Mouse (Mus musculus) inflammation-experienced regulatory T-cells, adult 6 months (primary cell): Measurements from ENCODE around the gene Dcun1d2. TPM values are rescaled to one million over a fixed set of nuclear protein-coding genes. Genes with fewer than 3 reads are reported as not detected.

Experiments used
- ATAC-seq: one replicate; pipeline ENCODE4 v1.8.0; 2017
- polyA plus RNA-seq, 3 experiments: library from polyadenylated mRNA; unstranded; fragments of 100-300 nt; shearing (Covaris generic); gene quantifications; one replicate each; pipeline ENCODE4 v1.2.1; 2017

Dcun1d2 gene
- polyA plus RNA-seq, 3 experiments from 2014 or later, result 16.0 to 25.2 (median 22.4) TPM

DNA sequence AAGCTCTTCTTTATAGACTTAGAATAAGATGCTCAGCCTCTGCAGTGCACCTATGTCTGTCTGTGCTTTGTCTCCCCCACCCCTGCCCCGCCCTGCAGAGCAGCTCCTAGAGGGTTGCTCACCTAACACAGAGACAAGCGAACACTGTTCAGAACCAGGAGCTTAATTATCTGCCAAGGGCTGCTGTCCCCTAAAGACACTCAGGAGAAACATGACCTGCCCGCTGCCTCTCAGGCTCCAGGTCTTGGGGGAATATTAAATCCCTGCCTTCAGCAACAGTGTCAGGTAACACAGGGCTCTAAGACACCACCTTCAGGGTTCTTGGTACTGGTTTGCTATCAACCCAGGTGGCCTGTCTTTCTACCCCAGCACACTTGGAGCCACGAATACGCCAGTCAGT lies 34.5 kb downstream of the Dcun1d2 start:
- no peak for ATAC-seq

DNA sequence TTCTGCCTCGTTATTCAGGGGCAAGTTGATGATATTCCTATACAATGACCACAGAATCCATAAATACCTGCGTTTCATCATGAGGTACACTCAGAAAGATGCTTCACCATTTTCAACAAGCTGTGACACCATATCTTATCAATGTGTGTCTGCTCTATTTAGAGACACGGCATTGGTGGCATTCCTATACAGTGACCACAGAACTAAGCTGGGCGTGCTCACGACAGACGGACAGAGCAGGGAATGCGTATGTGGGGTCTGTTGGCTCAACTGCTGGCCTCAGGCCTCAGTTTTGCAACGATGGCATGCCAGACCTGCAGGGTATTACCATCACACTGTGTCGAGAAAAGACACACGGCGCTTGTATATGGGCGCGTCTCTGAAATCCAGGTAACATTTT lies 35.1 kb downstream of the Dcun1d2 start:
- no peak for ATAC-seq

DNA sequence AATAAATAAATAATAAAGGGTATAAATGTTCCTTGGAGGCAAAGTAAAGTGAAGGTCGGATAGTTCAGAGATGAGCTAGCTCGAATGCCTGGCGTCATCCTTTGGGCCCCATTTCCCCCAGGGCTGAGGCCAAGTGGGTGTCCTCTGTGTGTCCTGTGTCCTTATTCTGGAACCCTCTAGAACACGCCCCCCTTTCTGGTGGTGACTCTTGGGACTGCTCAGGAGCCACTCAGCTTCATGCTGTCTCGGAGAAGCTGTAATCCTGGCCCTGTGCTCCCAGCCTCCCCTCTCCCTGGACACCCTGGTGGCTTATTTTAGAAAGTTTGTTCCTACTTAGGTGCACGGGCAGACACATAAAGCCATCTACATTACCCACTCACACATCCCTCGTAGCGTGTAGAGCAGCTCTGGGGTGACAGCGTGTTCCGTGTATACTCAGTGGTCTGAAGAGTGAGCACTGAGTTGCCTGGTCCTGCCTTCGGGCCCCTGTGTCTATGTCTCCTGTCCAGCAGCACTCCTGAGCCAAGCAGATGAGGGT lies 43.5 kb downstream of the Dcun1d2 start:
- ATAC-seq, result no peak

DNA sequence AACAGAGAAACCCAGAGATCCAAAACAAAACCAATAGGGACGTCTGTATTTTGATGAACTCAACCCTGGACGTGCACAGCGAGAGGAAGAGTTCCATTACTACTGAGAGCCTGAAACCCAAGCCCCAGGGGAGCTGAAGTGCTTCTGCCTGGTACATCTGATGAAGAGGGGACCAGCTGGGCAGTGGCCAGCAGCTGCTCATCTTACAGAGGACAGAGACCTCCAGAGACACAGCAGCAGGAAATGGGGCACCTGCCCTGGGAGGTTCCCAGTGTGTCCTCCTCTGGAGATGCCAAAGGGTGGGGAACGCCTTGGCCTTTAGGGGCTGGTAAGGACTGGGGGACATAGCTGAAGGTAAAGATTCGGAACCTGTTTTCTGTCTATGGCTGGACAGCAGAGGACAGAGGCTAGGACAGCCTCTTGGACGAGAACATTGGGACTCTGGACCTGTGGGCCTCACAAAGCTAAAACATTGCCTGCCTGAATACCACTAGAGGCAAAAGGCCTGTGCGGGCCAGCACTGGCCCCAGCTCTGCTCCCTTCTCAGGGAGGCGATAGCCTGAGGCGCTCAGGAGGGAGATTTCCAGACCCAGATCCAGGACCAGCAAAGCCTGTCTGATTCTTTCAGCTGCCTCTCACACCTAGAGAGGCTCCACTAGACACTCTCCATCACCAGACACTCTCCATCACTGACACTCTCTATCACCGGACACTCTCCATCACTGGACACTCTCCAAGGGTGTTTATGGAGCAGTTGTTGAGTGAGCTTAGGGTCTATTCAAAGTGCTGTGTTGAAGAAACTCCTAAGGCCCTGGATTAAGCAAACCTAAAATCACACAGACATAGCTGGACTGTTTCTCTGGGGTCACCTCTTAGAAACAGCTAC lies 44.7 kb downstream of the Dcun1d2 start:
- ATAC-seq, result no peak

DNA sequence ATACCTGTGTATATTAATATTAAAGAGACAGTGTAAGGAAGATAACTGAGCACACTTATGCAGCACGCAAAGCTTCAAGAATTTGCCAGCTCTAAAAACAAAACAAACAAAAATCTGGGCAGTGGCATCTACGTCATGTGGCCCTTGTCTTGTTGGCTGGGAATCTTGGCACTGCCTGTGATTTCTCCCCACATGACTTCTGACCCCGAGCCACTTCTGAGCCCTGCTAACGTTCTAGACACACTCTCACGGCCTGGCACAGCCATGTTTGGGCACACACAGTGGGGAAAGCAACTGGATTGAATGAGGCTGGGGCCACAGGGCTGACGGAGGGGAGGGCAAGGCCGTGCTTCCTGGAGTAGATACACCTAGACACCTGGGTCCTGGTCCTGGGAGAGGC lies 47.2 kb downstream of the Dcun1d2 start:
- no peak for ATAC-seq

DNA sequence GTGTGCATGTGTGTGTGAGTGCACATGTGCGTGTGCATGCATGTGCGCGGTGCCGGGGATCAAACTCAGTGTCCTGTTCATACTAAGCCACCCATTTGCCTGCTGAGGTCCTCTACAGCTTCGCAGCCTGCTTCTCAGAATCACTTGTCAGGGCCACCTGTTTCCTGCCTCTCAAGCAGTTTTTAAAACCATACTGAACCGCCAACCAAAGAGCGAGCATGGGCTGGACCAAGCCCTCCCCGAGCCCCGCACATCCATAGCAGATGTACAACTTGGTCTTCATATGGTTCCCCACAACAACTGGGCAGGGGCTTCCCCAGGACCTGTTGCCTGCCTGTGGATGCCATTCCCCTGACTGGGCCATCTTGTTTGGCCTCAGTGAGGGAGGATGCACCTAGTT lies 47.9 kb downstream of the Dcun1d2 start:
- ATAC-seq, result no peak

DNA sequence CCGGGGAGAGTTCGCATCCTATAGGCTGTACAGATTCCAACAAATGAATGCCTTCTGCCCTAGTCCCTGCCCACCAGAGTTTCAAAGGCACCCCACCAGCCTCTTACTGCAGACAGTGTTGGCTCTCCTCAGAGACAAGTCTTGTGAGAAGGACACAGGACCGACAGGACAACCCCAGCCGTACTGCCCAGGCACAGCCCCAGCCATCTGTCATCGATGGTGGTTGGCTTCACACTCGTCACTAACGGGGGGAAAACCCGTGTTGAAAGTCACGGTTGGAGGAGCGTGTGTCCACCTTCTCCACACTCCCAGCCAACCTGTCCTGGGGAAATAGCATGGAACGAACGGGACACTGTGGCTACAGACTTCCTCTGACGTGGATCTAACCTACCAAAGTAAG lies 53.1 kb downstream of the Dcun1d2 start:
- ATAC-seq, result no peak

DNA sequence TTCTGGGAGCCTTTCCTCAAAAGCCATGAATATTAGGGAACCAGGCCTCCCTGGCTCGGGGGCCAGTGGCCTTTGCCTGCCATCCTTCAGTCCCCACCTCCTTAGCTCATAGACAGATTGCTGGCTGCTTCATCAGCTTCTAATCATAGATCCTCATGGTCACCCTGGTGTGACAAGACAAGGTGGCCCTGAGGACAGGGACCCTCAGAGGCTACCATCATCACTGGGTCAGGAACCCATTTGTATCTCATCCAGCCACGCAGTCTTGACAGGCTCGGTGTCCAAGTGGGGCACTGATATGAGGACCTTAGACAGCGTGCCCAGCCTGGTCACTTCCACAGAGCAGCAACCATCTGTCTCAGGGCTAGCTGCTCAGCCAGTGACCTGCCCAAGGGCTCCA lies 57.5 kb downstream of the Dcun1d2 start:
- no peak for ATAC-seq

DNA sequence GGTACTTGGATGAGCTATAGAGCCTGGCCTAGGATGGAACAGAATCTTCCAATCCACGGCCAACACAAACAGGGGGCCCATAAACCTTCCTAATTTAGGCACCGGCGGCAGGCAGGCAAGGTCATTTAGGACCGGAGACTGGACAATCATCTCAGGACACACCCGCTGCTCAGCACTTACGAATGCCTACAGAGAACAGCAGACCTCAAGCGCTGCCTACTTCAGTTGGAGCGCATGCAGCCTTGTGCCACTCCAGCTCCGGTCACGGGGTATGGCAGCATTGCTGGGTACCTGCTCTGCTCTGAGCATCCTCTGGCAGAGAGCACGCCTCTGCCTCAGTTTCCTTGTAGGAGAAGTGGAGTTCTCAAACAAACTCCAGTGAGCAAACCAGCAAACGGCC lies 58.1 kb downstream of the Dcun1d2 start:
- no peak for ATAC-seq

DNA sequence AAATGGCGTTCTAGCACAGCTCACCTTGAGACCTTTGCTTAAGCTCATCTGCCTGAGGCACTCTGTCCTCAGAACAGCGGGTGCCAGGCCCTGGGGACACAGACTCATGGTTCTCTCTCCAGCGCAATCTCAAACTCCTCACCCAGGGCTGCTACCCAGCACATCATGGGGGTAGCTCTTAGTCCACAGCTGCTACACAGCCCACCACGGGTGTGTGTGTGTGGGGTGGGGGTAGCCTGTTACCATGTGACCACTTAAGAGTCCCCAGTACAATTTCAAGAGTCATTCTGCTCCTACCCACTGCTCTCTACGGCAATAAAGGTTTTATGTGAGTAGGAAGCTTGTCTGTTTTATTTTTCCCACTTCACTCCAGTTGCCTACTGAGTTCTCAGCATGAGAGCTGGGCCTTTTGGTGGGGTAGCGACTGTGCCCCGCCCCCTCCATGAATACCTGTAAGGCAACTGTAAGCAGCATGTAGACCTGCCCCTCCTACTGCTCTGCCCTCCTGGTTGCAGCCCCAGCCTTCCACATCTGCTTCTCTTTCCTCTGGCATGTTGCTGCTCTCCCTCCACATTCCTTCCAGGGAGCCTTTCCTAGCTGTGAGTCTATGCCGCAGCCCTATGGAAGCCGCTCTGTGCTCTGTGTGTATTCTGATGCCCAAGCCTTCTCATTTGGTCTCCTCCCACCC lies 58.9 kb downstream of the Dcun1d2 start:
- ATAC-seq, result no peak

DNA sequence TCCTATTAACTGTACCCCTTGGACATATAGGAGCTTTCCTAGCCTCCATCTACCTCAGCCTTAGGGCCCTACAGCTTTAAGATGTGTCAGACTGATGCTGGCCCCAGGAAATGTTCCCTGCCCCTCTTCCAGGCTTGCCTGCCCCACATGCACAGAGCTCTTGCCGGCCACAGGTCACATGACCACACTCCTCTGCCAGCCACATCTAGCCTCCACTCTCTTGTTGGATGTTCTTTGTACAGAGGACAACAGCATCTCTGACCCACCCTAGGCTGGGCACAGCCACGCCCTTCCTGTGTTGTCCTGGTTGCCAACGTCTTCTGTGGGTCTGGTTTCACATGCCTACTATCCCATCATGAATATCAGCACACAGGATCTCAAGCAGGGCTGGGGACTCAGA lies 60.7 kb downstream of the Dcun1d2 start:
- no peak for ATAC-seq

DNA sequence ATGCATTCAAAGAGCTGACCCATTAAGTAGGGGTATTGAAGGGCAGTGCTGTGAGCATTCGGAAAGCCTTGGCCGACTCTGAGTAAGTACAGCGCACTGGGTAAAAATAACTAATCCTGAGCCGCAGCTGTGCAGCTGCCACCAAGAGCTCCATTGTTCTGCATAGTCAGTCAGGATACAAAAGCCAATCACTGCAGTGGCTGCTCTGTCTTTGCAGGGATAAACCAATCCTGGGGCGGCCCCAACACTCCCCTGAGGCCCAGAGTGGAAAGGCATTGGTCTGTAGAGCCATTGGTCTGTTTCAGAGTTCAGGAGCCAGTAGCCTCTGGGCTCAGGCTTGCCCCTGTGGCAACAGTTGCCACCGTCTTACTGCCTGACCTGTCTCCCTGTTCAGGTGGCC lies 61.6 kb downstream of the Dcun1d2 start:
- ATAC-seq, result no peak

DNA sequence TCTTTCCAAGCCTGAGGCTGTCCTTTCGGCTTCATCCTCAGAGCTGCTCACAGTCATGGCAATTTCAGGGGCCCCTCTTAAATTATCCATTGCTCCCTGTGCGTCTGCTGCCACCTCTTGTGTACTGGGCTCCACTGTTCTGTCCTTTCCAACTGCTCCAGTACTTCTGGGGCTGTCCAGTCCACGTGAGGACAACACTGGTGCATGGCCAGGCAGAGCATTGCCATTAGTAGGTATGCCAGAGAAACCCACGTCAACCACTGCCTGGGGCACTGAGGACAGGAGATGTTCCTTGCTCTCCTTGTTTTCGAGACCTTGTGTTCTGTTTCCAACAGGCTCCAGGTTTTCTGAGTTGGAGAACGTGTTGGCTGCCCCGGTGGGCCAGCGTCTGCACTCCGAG lies 63.5 kb downstream of the Dcun1d2 start:
- ATAC-seq, result no peak

DNA sequence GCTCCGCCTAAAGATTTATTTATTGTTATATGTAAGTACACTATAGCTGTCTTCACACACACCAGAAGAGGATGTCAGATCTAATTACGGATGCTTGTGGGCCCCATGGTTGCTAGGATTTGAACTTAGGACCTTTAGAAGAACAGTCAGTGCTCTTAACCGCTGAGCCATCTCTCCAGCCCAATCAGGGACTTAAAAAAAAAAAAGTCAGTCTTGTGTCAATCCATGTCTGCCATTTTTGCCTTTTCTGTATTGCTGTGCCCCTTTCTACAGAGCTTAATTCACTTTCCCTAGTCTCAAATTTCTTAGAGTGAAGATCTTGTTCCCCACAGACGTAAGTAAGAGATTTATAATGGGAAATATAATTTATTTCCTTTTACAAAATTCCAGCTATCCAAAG lies 69.5 kb downstream of the Dcun1d2 start:
- no peak for ATAC-seq

DNA sequence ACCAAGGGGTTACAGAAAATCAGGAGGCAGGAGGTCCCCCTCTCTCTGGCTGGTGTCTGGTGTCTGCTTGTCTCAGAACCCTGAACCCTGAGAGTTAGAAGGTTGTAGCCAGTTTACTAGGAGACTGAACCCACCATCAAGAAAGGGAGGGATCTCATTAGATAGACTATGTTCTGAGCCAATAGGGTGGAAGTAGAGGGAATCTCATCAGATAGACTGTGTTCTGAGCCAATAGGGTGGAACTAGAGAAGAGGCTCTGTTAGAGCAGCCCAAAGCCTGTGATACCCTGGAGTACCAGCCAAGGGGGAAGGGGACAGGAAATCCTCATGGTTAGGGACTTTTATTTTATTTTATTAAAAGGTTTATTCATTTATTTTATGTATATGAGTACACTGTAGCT lies 69.9 kb downstream of the Dcun1d2 start:
- ATAC-seq, result no peak

DNA sequence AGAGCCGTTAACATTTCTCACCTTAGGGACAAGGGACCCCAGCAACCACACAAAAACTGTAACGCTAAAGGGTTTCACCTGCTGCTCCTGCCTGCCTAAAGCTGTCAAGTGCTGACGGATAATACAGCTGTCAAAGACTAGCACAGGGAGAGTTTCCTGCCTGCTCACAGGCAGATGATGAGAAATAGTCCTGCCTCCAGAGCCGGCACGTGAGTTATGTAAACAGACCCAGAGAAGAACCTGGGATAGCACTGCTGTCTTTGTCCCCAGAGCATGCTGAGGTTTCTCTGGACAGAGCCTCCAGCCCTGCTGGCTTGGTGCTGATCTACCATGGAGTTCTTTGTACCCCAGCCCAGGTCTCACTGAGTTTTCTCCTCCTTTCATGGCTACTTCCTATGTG lies 70.8 kb downstream of the Dcun1d2 start:
- ATAC-seq, result no peak

DNA sequence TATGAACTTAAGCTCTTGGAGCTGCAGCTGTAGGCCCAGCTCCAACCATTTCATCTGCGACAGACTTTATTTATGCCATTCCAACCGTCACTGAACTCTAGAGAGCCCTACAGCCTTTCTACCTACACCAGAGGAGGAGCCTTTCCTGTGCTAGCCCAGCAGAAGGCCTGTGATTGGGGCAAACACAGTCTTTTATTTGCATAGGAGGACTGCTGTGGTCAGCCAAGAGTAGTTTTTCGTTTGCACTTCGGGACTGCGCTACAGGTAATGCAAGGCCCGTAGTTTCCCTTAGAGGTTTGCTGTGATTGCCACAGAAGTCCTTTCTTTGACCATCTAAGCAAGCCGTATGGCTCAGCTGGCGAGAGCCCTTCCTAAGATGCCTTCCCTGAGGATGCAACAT lies 71.5 kb downstream of the Dcun1d2 start:
- no peak for ATAC-seq

DNA sequence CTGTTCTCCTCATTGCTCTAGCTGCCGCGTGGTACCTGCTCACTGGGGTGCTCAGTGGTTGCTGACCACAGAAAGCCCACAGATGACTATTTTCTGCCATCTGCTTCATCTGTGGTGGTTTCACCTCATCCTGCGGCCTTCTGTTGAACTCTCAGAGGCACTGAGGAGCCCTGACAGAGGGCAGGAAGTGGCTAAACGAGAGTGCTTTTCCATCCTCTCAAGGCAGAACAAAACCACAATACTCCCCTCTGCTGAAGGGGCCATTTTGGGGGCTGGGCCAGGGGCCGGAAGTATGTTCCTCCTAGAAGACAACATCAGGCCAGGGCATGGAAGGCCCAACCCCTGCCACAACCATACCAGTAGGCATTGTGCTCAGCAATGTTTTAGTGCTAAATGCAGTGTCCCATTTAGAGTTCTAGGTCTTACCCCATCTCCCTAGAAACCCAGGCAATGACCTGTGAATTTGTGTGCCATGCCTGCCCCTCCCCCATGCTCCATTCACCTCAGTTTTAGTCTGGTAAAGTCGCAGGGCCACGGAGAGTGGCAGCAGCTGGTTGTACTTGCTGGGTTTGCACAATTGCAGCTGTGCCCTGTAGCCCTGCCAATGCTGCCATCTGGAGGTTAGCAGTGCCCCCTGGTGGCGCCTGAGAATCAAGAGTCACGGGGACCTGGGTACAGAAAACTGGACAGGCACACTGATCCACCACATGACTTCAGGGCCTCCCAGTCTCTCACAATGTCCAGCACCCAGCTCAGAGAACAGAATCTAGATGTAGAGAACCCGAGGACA lies 74.3 kb downstream of the Dcun1d2 start:
- peak; percentile 96 for ATAC-seq

DNA sequence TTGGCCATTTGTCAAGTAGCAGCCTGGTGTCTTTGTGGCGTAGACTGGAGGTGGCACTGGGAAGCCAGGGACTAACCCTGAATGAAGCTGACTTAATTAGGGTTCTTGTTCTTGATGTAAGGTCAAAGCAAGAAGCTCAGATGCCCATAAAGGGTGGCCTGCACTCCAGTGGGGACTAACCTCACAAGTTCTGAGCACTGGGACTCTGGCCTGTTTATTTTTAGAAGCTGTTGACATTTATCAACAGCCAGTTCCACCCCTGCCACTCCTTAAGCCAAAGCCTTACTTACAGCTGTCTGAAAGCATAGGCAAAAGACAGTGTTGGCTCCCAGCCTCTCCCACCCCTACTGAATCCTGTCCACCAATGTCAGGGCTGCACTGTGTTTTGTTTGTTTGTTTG lies 78.2 kb downstream of the Dcun1d2 start:
- ATAC-seq, result no peak

DNA sequence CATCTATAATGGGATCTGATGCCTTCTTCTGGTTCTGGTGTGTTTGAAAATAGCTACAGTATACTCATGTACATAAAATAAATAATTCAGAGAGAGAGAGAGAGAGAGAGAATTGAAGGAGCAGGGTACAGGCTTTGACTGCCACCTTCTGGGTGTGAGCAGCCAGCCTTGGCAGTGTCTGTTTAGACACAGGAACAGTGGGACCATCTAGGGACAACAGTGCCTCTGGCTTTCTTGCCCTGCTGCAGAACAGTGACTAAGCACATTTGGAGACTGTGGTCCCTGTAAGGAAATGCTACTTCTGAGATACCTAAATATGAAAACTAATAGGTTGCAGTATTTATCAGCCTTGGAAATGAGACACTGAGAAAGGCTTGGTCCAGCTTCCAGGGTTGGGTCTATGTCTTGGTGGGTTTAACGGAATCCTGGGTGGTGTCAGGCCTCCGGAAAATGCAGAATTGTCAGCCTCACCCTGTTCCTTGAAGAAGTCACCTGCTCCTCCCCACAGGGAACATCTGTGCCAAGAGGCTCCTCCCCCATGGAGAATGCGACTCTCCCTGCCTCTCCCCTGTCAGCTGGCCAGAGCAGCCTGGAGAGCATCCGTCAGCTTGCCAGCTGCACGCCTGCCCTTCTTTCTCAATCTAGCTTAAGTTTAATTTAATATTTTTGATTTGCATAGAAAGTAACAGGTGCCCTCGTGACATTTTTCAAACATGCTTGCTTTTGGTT lies 79.1 kb downstream of the Dcun1d2 start:
- ATAC-seq, result no peak

DNA sequence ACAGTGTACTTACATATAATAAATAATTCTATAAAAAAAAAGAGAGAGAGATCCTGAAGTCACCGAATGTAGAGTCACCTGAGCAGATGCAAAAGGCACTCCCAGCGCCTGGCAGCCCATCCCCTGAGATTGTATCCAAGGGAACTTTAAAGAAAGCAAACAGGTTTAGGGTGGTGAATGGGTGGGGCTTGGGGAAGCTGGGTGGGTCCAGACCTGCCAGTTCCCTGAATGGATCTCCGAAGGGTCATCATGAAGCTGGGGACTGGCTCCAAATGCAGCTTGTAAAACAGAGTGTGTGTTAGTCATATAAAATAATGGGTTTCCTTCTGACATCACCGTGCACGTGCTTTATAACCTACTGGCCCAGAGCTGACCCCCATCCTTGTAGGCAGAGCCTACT lies 81.6 kb downstream of the Dcun1d2 start:
- no peak for ATAC-seq
